Mouse (Mus musculus): ENCODE measurements around the gene Ucp3.

GRCm38 (mm10) chr7:100484493-100484892 lies 11.7 kb downstream of the Ucp3 start:
- TF ChIP-seq CTCF (IDR thresholded peaks at IDR 0.05; ENCODE audit: control insufficient read depth, insufficient read depth, insufficient replicate concordance, low read depth, low read length) (no peak), POLR2A (IDR thresholded peaks at IDR 0.05; ENCODE audit: control insufficient read depth, low read depth, low read length) (no peak)
